Mouse (Mus musculus) MEL (cell line): ENCODE data around the gene Cyp21a1. TPM values are rescaled to one million over a fixed set of nuclear protein-coding genes. Genes with fewer than 3 reads are reported as not detected.

Experiments used
- DNase-seq: peaks from one replicate; pipeline ENCODE4 v3.0.0; 2011; ENCODE audit warnings: low read depth, low spot score
- H3K27ac ChIP-seq: 2 replicates; pipeline ENCODE4 v1.5.1; 2012; ENCODE audit warnings: low read depth, mild to moderate bottlenecking, control low read depth, low read length, moderate library complexity; ENCODE audit not compliant: control insufficient read depth
- H3K27me3 ChIP-seq, 2 experiments: fragments of 150-350 bp in 1 of 2; sonication (generic) in 1 of 2; 2 replicates each; pipeline ENCODE4 v1.6.1; 2012; ENCODE audit warnings: low read length in 2 of 2, mild to moderate bottlenecking in 2 of 2, improper control_type of control experiment in 1 of 2, moderate library complexity in 1 of 2; ENCODE audit not compliant: insufficient read depth in 2 of 2, control insufficient read depth in 1 of 2
- H3K36me3 ChIP-seq, 2 experiments: 2 replicates each; pipeline ENCODE4 v1.6.1; 2012 to 2014; ENCODE audit warnings: low read length in 2 of 2, improper control_type of control experiment in 1 of 2, inconsistent platforms in 1 of 2, mild to moderate bottlenecking in 1 of 2; ENCODE audit not compliant: insufficient read depth in 2 of 2, control insufficient read depth in 1 of 2
- H3K4me1 ChIP-seq, 2 experiments: fragments of 150-350 bp in 1 of 2; sonication (generic) in 1 of 2; 2 replicates each; pipeline ENCODE4 v1.6.1; 2012; ENCODE audit warnings: low read length in 2 of 2, improper control_type of control experiment in 1 of 2, mild to moderate bottlenecking in 1 of 2; ENCODE audit not compliant: insufficient read depth in 2 of 2, control insufficient read depth in 1 of 2
- H3K4me3 ChIP-seq, 2 experiments: fragments of 150-350 bp in 1 of 2; sonication (generic) in 1 of 2; 2 replicates each; pipeline ENCODE4 v1.5.1; 2012; ENCODE audit warnings: low read depth in 2 of 2, low read length in 2 of 2, mild to moderate bottlenecking in 2 of 2, moderate library complexity in 2 of 2, control low read depth in 1 of 2, improper control_type of control experiment in 1 of 2; ENCODE audit not compliant: control insufficient read depth in 1 of 2, insufficient read depth in 1 of 2
- H3K79me2 ChIP-seq: 2 replicates; pipeline ENCODE4 v1.6.1; 2012; ENCODE audit warnings: mild to moderate bottlenecking, low read length, moderate library complexity; ENCODE audit not compliant: control insufficient read depth, poor library complexity, insufficient read depth
- H3K9ac ChIP-seq: 2 replicates; pipeline ENCODE4 v1.6.1; 2012; ENCODE audit warnings: low read depth, mild to moderate bottlenecking, control low read depth, low read length, moderate library complexity; ENCODE audit not compliant: control insufficient read depth, poor library complexity, severe bottlenecking
- H3K9me3 ChIP-seq: fragments of 150-350 bp; sonication (generic); replicated peaks from 2 replicates; pipeline ENCODE4 v1.6.1; 2012; ENCODE audit warnings: mild to moderate bottlenecking, low read length, improper control_type of control experiment, moderate library complexity; ENCODE audit not compliant: insufficient read depth
- CHD2 ChIP-seq: IDR thresholded peaks from 2 replicates; pipeline ENCODE4 v1.6.1; 2011; ENCODE audit warnings: low read length, improper control_type of control experiment
- ELF1 ChIP-seq: IDR thresholded peaks from 2 replicates; pipeline ENCODE4 v1.6.1; 2014; ENCODE audit warnings: low read depth, mild to moderate bottlenecking, inconsistent platforms, low read length, improper control_type of control experiment, moderate library complexity
- EP300 ChIP-seq, 2 experiments: IDR thresholded peaks; 2 replicates each; pipeline ENCODE4 v1.6.1; 2011; ENCODE audit warnings: improper control_type of control experiment in 2 of 2, low read length in 2 of 2, low read depth in 1 of 2, mild to moderate bottlenecking in 1 of 2
- JUND ChIP-seq: IDR thresholded peaks from 2 replicates; pipeline ENCODE4 v1.6.1; 2011; ENCODE audit warnings: low read depth, mild to moderate bottlenecking, improper control_type of control experiment, low read length
- KAT2A ChIP-seq: conservative IDR thresholded peaks from 2 replicates; pipeline ENCODE4 v1.6.1; 2012; ENCODE audit warnings: low read depth, low read length, improper control_type of control experiment, inconsistent platforms
- MAX ChIP-seq: IDR thresholded peaks from 2 replicates; pipeline ENCODE4 v1.6.1; 2011; ENCODE audit warnings: low read length, improper control_type of control experiment
- MEF2A ChIP-seq: IDR thresholded peaks from 2 replicates; pipeline ENCODE4 v1.6.1; 2014; ENCODE audit warnings: low read depth, mild to moderate bottlenecking, inconsistent platforms, low read length, improper control_type of control experiment; ENCODE audit not compliant: poor library complexity, insufficient replicate concordance, severe bottlenecking; ENCODE audit errors: extremely low read depth
- MYC ChIP-seq: IDR thresholded peaks from 2 replicates; pipeline ENCODE4 v1.6.1; 2011; ENCODE audit warnings: low read depth, mild to moderate bottlenecking, low read length, improper control_type of control experiment, moderate library complexity
- NELFE ChIP-seq: IDR thresholded peaks from 2 replicates; pipeline ENCODE4 v1.6.1; 2011; ENCODE audit warnings: low read depth, low read length, improper control_type of control experiment
- TAL1 ChIP-seq: IDR thresholded peaks from 2 replicates; pipeline ENCODE4 v1.6.1; 2012; ENCODE audit warnings: mild to moderate bottlenecking, inconsistent platforms, low read length, moderate library complexity, mixed read lengths
- TBP ChIP-seq: IDR thresholded peaks from 2 replicates; pipeline ENCODE4 v1.8.0; 2011; ENCODE audit warnings: low read depth, low read length, improper control_type of control experiment
- UBTF ChIP-seq: IDR thresholded peaks from 2 replicates; pipeline ENCODE4 v1.6.1; 2012; ENCODE audit warnings: low read depth, mild to moderate bottlenecking, inconsistent platforms, low read length, improper control_type of control experiment, moderate library complexity, borderline replicate concordance; ENCODE audit not compliant: insufficient read depth
- ZC3H11A ChIP-seq: IDR thresholded peaks from 2 replicates; pipeline ENCODE4 v1.6.1; 2012; ENCODE audit warnings: low read depth, mild to moderate bottlenecking, inconsistent platforms, low read length, improper control_type of control experiment
- ZMIZ1 ChIP-seq: IDR thresholded peaks from 2 replicates; pipeline ENCODE4 v1.6.1; 2012; ENCODE audit warnings: low read depth, mild to moderate bottlenecking, inconsistent platforms, low read length, improper control_type of control experiment, moderate library complexity
- ZNF384 ChIP-seq: IDR thresholded peaks from 2 replicates; pipeline ENCODE4 v1.6.1; 2012; ENCODE audit warnings: low read depth, mild to moderate bottlenecking, inconsistent platforms, low read length, improper control_type of control experiment
- polyA plus RNA-seq, 2 experiments: library from polyadenylated mRNA; stranded (reverse) in 1 of 2; unstranded in 1 of 2; fragments of >175 nt in 1 of 2; fragments of >200 nt in 1 of 2; gene quantifications; 2 replicates each; pipeline versions ENCODE4 v1.2.1 to v1.2.4; 2012; ENCODE audit warnings: low replicate concordance in 2 of 2, low read depth in 1 of 2; ENCODE audit not compliant: insufficient read length in 2 of 2, insufficient read depth in 1 of 2, missing spikeins in 1 of 2
- total RNA-seq: library from RNA; depleted of rRNA; stranded (reverse); fragments of 300-350 nt; gene quantifications from 2 replicates; pipeline ENCODE4 v1.2.3, GENCODE M21; 2012

Gene Cyp21a1
- total and polyA plus RNA-seq, 3 experiments = not detected

- H3K27ac ChIP-seq = no peak overlapping the region
- TF ChIP-seq MAX (no peak), MYC (no peak), NELFE (no peak), ZNF384 (no peak), CHD2 (no peak), KAT2A (no peak), MEF2A (no peak), UBTF (no peak), EP300 (IDR thresholded peaks at IDR 0.05; ENCODE audit: low read depth in 1 of 2, low read length in 2 of 2) (no peak), ZMIZ1 (no peak), ELF1 (no peak), TAL1 (no peak), TBP (no peak), ZC3H11A (no peak)
- H3K79me2 ChIP-seq = no peaks in the 10 kb centered on the region
- H3K4me3 ChIP-seq = no peak overlapping the region
- no peaks in the 10 kb centered on the region for H3K4me1 ChIP-seq
- no peaks in the 10 kb centered on the region for H3K27me3 ChIP-seq
- no peak for DNase-seq
- H3K9me3 ChIP-seq = no peaks in the 10 kb centered on the region
- no peak overlapping the region for H3K9ac ChIP-seq
- H3K36me3 ChIP-seq = no peaks in the 10 kb centered on the region
Observed at GRCm38 (mm10) chr17:34808599-34809205, 4.3 kb upstream of the Cyp21a1 start.

DNA sequence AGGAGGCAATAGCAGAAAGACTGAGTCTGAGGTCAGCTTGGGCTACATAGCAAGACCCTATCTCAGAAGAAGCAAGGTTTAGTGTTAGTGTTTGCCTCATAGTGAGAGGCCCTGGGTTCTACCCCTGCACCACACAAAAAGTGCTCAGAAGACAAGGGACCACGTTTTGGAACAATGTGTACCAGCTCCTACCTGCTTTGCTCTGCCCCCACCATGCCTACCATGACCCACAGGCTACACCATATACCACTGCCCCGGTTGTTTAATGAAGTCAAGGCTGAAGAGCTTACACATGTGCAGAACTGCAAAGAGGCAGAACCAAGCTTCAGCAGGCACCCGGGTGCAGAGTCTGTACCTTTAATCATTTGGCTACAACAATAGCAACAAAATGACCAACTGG, 2.8 kb upstream of the Cyp21a1 start:
- Histone ChIP-seq H3K4me3 (no peak overlapping the region), H3K9me3 (no peaks in the 10 kb centered on the region), H3K9ac (no peak overlapping the region), H3K27ac (no peak overlapping the region), H3K27me3 (no peaks in the 10 kb centered on the region), H3K4me1 (no peaks in the 10 kb centered on the region), H3K36me3 (no peaks in the 10 kb centered on the region), H3K79me2 (no peaks in the 10 kb centered on the region)
- DNase-seq = no peak
- TF ChIP-seq MYC (no peak), JUND (no peak), TAL1 (no peak)
